25 mouse cellular contexts compared by ENCODE assay signal in genomic region chr6:21747536-21747935, GRCm38 (mm10).
A peak's percentile ranks its signal among the peaks of the same experiment; 100 is the strongest.
DNase-seq lines count a peak whose midpoint lies in the region; ATAC-seq and TF ChIP-seq lines count a peak whose summit lies in the region.
"Had no signal": no experiment of that assay in that cellular context is flagged by ENCODE, and none has a peak within 500 bp of the region (broad histone marks: within the 10 kb centered on the region; RNA-seq: fewer than 3 reads in every experiment).

No protein-coding gene starts in this region.

- no peaks in the 10 kb centered on the region for H3K27me3 ChIP-seq in kidney, embryonic 14.5 days (ENCODE audit: control insufficient read depth, insufficient read depth, low read length)
- H3K27me3 ChIP-seq: CH12.LX had no signal

- H3K4me3 ChIP-seq in embryonic fibroblast, embryonic 13.5 days (ENCODE audit: insufficient read depth, low read length) = no peak overlapping the region
- H3K4me3 ChIP-seq in kidney, embryonic 14.5 days (ENCODE audit: low read length) = no peak overlapping the region

- TF ChIP-seq CTCF in embryonic fibroblast, embryonic 13.5 days (IDR thresholded peaks at IDR 0.05; ENCODE audit: borderline replicate concordance, insufficient read depth, low read length) = no peak

- H3K4me1 ChIP-seq in embryonic fibroblast, embryonic 13.5 days (ENCODE audit: control insufficient read depth, insufficient read depth, low read length) = no peaks in the 10 kb centered on the region; the same call in 1 of the 2 replicates
- H3K4me1 ChIP-seq in kidney, embryonic 14.5 days (ENCODE audit: control insufficient read depth, insufficient read depth, low read length) = no peaks in the 10 kb centered on the region

- TF ChIP-seq POLR2A in embryonic fibroblast, embryonic 13.5 days (IDR thresholded peaks at IDR 0.05; ENCODE audit: low read depth, low read length) = no peak

- DNase-seq in 3T3-L1 (ENCODE audit: low read depth, low spot score) (peak; percentile 82), NIH3T3 (ENCODE audit: low read depth) (peak; percentile 11)
- DNase-seq in Muller cell, postnatal 12 days (ENCODE audit: inconsistent ontology term) = peak; percentile 85
- no peak for DNase-seq in lung, postnatal 14 days
- no peak for DNase-seq in frontal cortex, postnatal 14 days (ENCODE audit: low spot score in 2 of 2)
- DNase-seq in cerebellum, postnatal 25 days = no peak
- DNase-seq: adrenal gland, adult 2 months; adrenal gland, adult 8-10 months; adrenal gland, postnatal 10 days; adrenal gland, postnatal 14 days; adrenal gland, postnatal 25 days; adrenal gland, postnatal 36 days; B cell, adult 2 months; cerebellum, adult 11 months; cerebellum, adult 11-12 months; cerebellum, adult 18-20 months; cerebellum, adult 2 months; cerebellum, adult 8-10 months had no signal

- H3K27ac ChIP-seq in embryonic fibroblast, embryonic 13.5 days (ENCODE audit: insufficient read depth, low read length) = 0 out of 2 replicates have a peak overlapping the region, but pooled peaks have one; percentile 34
- H3K27ac ChIP-seq in kidney, embryonic 14.5 days (ENCODE audit: low read depth, low read length) = no peak overlapping the region

- 88% methylated on average over 1 of the region's 1 CpGs for whole genome bisulfite sequencing in kidney, embryonic 14.5 days

- no peaks in the 10 kb centered on the region for H3K36me3 ChIP-seq in kidney, embryonic 14.5 days (ENCODE audit: control insufficient read depth, insufficient read depth, low read length)
- H3K36me3 ChIP-seq: G1E had no signal

- ATAC-seq in kidney, embryonic 14.5 days (ENCODE audit: low FRiP score, low TSS enrichment) = no peak
- ATAC-seq: activated CD4-positive, CD25-positive, alpha-beta regulatory T cell, adult 4 months; CD4-positive, CD25-positive, alpha-beta regulatory T cell, adult 4 months; Patski had no signal

- H3K9me3 ChIP-seq in kidney, embryonic 14.5 days (ENCODE audit: control insufficient read depth, low read length) = no peaks in the 10 kb centered on the region
- H3K9me3 ChIP-seq: G1E had no signal

- H3K4me2 ChIP-seq in kidney, embryonic 14.5 days (replicated peaks; ENCODE audit: low read depth, low read length) = no peak overlapping the region

- H3K9ac ChIP-seq in kidney, embryonic 14.5 days (ENCODE audit: low read depth, low read length) = no peak overlapping the region

Comparison
In these comparisons a context has a peak if more than half of its experiments do, and no peak if none do; other contexts are left out.
1. DNase-seq: peak in 3T3-L1 (single experiment), Muller cell, postnatal 12 days (single experiment) and NIH3T3 (single experiment); none in lung, postnatal 14 days (single experiment), frontal cortex, postnatal 14 days (0 of 2) and cerebellum, postnatal 25 days (0 of 2).